Mouse (Mus musculus): ENCODE results near the gene Fbln2.

Fbln2 gene

DNA sequence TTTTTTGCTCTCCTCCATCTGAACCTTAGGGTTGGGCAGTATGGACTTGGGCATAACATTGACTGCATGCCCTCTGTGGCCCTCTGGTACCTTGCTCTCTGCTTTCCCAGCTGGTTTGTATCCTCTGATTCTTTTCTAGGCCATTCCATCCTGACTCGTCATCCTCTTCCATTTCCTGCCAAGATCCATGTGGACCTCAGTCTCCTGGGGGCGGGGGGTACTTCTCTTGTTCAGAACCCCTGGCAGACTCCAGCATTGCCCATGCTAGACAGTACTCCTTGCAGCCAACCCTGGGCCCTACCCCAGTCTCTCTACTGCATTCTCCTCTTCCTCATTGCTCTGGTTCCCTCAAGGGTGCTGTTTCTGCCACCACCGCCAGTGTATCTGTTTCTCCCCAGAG lies 19.8 kb upstream of the Fbln2 start:
- DNase-seq (ENCODE audit: low read depth in 1 of 2, low spot score in 2 of 2): no peak

DNA sequence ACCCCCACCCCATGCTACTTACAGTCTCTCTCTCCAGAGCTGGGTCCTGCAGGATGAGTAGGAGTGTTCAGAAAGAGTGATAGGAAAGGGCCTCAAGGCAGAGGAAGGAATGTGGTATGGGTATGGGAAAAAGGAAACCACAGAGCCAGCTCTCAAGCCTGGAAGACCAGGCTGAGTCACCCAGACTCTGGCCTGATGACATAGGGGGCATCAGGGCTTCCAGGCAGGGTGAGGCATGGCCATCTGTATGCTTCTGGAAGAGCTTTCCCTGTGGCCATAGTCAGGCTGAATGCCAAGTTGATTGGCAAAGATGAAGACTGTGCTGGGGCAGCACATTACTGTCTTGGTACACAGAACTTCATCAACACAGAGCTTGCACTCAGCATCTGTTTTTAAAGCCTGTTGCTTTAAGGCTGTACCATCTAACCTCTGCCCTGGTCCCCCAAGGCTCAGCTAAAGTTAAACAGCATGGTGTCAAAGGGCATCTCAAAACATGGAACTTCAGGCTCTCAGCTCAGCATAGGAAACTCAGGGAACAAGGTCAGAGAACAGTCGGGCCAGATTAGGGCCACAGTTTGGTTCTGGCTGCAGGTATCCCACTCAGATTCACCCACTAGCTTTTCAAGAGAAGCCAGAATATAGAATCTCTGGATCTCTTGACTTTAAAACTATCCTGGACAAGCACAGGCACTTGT lies 19.3 kb upstream of the Fbln2 start:
- no peak for DNase-seq (ENCODE audit: low read depth in 1 of 2, low spot score in 2 of 2)

DNA sequence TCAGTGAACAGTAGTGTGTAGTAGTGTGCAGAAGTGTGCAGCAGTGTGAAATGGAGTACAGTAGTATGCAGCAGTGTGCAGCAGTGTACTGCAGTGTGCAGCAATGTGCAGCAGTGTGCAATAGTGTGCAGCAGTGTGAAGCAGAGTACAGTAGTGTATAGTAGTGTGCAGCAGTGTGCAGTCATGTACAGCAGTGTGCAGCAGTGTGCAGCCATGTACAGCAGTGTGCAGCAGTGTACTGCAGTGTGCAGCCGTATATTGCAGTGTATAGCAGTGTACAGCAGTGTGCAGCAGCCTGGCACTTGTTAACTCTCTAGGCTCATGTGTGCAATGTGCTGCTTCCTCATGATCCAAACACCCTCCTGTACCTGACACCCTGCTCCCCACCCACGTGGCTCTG lies 13.8 kb upstream of the Fbln2 start:
- DNase-seq (ENCODE audit: low read depth in 1 of 2, low spot score in 2 of 2): no peak

DNA sequence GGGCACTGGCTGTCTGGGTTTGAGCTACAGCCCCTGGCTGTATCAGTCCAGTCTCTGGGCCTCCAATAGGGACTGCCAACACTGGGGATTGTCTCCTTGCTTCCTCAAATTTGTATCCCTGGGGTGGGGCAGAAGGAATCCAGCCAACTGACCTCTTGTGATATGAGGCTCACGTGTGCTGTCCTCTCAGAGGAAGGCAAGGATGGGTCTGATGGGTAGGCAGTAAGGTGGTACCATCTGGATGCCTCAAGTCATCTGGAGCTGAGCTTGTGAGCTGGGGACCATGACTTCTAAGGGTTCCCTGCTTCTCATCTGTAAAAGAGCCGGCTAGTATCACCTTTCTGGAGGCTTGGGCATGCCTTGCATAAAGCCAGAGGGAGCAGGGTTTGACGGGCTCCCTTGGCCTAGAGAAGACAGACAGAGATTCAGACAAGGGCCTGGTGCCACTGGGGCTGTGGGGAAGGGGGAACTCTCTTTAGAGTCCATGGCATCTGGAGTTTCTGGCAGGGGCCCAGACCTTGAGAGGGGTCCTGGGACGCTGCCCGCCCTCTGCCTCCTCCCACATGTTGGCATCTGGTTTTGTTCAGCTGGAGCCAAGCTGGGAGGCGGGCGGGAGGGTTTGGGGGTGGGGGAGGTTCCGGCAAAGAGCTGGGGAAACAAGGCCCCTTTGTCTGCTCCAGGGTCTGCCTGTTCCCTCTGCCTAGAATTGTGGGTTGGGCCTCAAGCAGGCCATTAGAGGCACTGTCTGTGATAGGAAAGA lies 11.6 kb upstream of the Fbln2 start:
- no peak for DNase-seq (ENCODE audit: low read depth in 1 of 2, low spot score in 2 of 2)

DNA sequence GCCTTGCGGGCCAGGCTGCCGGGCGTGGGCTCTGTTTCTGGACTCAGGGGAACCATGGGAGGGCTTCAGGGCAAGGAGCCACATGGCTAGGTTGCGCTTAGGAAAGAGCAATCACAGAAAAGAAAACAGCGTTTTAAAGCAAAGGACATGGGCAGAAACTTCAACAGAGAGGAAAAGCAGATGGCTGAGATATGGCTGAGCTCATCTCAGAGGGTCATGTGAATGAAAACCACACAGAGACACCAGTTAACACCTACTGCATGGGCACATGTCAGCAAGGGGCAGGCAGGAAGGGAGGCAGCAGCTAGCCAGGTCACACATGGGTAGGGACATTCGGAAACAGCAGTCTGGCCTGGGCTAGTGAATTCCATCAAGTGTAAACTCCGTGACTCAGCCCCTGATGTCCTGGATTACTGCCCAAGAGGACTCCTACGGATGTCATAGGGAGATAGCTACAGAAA lies 10.3 kb upstream of the Fbln2 start:
- DNase-seq (ENCODE audit: low read depth in 1 of 2, low spot score in 2 of 2): no peak

DNA sequence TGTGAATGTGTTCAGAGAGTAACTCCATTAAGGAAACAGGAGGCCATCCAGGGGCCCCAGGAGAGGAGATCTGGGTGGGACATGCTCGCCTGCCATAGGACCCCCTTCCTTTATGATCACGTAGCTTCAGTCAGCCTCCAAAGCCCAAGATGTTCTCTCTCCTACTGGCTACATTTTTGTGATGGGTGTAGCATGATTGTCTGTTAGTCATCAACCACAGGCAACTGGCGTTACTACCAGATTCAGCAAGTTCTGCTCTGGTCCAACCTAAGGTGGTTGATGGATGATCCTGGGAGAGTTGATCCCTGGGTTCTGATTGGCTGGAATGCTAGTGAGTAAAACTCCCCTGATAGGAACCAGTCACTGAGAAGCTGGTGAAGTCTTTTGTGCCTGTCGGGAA lies 9.7 kb upstream of the Fbln2 start:
- no peak for DNase-seq (ENCODE audit: low read depth in 1 of 2, low spot score in 2 of 2)

DNA sequence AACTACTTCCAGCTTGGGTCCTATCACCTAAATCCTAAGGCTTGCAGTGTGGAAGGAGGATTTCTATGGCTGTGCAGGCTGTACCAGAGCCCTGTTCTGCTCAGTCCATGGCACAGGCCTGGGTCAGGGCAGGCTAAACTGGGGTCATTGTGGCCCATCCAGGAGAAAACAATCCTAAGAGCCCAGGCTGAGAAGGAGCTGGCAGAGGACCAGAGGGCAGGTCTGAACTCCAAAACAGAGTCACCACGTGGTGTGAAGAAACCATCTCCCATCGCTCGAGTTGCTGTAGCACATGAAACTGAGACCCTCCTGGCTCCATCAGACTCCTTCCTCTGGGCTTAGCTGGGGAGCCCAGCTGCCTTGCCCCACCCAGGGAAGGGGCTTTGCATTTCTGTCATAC lies 6.9 kb upstream of the Fbln2 start:
- no peak for DNase-seq (ENCODE audit: low read depth in 1 of 2, low spot score in 2 of 2)

DNA sequence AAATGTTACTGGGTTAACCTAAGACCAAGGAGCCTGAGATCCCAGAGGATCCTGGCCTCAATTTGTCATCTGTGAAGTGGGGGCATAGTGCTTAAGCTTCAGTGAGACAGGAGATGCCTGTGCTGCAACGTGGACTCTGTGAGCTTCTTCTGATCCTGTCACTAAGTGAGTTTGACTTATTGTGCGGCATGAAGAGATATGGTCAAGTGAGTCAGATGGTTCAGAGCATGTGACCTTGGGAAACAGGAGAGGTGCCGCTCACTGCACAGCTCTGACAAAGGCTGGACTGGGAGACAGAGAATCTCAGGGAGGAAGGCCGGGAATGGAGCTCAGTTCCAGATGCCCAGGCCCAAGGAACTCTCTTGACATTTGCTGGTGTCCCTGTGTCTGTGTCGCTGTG lies 6.5 kb upstream of the Fbln2 start:
- DNase-seq (ENCODE audit: low read depth in 1 of 2, low spot score in 2 of 2): no peak

DNA sequence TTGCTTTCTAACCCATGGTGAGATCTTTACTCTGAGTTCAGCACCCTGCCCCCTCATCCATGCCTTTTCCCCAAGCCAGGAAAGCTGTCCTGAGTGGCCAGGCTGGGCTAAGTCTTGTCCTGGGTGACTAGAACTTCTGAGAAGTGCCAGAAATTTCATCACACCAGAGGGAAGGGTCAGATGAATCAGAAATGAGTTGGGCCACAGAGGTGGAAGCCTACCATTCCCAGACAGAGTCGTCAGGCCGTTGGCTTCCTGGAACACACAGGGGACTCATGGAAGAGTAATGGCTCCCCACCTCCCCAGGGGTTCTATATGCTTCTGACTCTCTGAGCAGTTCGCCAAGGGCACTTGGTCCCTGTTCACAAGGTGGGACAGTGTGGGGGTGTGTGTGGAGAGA lies 4.8 kb upstream of the Fbln2 start:
- no peak for DNase-seq (ENCODE audit: low read depth in 1 of 2, low spot score in 2 of 2)

DNA sequence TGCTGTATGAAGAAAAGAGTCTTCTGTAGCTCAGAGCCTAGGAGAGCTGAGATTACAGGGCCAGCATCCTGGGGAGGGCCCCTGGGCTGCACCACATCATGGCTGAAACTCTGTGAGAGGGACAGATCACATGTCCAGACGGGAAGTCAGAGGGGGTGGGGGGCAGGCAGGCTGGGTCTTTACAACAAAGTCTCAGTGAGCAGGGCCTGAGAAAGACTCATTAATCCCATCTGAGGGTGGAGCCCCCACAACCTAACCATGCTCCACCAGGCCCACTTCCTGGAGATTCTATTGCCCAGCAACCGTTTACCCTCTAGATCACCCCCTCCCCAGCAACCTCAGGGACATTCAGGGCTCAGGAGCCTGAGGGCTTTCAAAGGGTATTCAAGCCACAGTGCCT lies 2.5 kb upstream of the Fbln2 start:
- no peak for DNase-seq (ENCODE audit: low read depth in 1 of 2, low spot score in 2 of 2)

DNA sequence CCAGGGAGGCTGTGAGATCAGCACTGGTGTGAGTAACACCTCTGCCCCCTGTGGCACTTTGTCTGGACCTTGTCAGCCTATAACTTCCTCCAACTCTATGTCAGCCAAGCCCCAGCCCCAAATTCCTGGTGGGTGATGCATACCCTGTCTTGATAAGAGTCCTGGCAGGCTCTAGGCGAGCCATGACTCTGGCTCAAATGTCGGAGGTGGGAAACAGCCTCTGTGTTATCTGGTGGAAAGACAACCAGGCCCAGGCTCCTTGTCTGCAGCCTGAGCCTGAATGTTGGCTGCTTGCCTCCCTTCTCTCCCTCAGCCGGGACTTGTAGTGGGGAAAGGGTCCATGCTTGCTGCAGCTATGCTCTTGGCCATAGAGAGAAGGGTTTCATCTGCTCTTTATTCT lies 1.4 kb upstream of the Fbln2 start:
- DNase-seq (ENCODE audit: low read depth in 1 of 2, low spot score in 2 of 2): no peak

DNA sequence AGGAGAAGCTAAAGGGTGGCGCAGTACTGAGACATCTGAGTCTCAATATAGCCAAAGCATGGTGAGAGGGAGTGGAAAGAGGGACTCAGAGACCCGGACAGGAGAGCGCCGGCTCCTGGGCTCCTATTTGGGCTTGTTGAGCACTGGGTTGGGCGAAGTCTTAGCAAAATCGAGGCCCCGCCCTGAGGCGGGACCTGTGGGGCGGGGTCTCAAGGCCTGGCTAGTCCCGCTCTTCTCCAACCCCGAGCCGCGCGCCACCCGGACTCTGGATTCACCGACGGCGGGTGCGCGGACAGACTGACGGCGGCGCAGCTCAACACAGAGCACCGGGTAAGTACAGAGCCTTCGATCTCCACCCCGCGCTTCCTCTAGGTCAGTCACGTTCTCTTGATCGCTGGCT lies 316 bp downstream of the Fbln2 start:
- no peak for DNase-seq (ENCODE audit: low read depth in 1 of 2, low spot score in 2 of 2)

DNA sequence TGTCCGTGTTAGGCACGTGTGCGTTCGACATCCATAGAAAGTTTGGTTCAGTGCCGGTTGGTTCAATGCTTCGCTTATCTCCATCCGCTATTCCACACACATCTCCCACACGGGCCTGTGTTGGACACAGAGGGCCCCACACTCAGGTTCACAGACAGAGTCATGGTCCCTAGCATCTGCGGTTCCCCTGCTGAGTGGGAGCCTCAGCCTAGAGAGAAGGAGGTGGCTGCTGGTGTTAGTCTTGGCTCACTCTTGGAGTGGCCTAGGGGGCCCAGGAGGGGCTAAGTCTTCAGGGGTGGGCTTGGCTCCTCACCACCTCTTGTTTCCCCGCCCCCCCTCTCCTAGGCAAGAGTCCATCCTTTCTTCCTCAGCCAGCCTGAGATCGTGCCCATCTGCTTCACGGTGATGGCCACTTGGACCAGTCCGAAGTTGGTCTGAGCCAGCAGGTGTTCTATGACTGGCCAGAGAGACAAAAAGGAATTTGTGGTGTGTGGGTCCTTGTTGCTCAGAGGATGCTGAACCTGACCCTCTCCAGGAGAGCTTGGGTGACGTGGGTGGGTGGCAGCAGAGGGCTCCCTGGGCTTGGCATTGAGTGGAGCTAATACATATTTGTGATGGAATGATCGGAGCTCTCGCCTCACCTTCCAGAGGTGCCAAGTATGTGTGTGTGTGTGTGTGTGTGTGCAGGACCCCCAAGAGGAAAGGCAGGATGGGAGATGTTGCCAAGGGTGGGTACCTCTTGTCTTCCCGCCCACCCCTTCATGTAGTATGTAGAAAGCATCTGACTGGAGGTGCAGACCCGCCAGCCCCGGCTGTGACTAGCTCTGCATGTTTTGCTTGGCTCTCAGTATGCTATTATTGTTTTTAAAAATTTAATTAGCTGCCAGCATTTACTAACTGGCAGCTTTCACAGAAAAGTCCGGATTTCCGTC lies 1.3 kb downstream of the Fbln2 start:
- DNase-seq (ENCODE audit: low read depth in 1 of 2, low spot score in 2 of 2): no peak

DNA sequence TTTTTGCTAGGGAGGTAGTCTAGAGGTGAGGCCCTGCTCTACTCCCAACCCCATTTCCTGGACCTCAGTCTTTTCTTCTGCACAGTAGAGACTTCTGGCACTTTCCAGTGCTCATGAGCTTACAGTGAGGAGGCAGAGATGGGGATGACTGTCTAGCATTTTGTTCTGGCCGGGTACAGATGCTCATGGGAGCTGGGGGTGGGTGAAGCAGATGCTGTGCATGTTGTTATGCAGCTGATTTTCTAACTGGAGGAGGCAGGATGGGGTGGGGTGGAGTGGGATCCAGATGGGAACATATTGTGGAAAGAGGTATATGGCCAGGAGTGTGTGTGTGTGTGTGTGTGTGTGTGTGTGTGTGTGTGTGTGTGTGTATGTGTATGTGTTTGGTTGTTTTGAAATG lies 3.2 kb downstream of the Fbln2 start:
- no peak for DNase-seq (ENCODE audit: low read depth in 1 of 2, low spot score in 2 of 2)

DNA sequence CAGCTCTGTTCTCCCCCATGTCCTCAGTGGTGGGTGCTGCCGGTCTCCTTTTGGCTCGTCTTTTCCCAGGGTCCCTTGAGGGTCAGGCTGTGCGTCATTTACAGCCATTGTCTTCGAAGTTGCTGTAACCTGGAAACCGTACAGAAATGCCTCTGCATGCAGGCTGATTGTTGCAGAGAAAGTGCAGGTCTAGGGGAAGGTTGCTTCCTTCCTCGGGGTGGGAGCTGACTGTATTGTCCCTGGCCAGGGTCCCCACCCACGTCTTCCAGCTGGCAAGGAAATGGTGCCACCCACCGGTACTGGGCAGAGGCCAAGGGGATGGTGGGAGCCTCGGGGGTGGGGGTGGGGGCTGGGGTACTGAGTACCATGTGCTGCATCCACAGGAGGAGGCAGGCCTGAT lies 6.2 kb downstream of the Fbln2 start:
- DNase-seq (ENCODE audit: low read depth in 1 of 2, low spot score in 2 of 2): no peak

DNA sequence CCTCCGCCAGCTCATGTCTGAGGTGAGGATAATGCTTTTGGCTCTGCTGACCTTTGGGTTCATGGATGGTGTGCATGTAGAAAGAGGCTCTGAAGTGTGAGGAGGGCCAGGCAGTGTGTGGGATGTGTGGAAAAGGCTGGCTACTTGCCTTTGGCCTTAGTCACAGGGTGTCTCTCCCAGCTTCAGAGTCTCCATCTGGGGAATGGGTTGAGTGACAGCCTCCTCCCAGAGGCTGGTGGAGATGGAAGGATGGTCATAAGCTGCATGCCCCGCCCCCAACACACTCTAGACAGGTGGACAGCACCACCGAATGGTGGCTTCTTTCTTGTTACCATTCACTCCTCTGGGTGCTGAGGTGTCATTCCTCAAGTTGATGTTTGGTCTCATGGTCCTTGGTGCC lies 6.6 kb downstream of the Fbln2 start:
- no peak for DNase-seq (ENCODE audit: low read depth in 1 of 2, low spot score in 2 of 2)

DNA sequence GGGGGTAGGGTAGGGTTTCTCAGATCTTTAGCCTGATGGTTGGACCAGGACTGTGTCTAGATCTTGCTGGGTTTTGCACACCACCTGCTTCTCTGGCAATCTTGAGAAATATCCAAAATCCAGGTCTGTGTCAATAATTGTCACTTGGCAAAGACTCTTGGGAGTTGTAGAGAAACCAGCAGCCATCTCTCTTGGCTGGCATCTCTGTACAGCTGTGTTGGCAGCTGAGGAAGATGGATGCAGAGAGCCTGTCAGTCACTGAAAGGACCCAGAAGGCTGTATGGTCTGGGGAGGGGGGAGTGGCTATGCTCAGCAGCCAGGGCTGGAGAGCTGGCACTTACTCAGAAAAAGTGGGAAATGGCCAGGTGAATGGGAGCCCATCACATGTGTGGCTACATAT lies 7.8 kb downstream of the Fbln2 start:
- DNase-seq (ENCODE audit: low read depth in 1 of 2, low spot score in 2 of 2): no peak

DNA sequence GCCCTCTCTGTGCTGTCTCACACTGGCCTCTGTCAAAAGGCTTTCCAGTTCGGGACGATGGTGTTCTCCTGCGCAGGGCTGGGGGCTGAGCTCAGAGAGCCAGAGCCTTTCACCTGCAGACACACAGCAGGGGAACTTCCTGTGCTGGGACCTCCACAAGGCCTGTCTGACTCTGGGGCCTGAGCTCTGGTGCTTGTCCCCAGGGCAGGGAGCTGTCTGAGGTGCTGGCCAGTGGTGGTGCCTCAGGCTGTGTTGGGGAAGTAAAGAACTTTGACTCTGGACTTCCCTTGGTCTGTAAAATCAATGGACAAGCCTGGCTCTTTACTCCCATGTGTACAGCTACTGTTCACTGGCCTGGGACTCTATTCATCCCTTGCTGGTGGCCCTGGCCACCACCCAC lies 8.8 kb downstream of the Fbln2 start:
- DNase-seq (ENCODE audit: low read depth in 1 of 2, low spot score in 2 of 2): no peak

DNA sequence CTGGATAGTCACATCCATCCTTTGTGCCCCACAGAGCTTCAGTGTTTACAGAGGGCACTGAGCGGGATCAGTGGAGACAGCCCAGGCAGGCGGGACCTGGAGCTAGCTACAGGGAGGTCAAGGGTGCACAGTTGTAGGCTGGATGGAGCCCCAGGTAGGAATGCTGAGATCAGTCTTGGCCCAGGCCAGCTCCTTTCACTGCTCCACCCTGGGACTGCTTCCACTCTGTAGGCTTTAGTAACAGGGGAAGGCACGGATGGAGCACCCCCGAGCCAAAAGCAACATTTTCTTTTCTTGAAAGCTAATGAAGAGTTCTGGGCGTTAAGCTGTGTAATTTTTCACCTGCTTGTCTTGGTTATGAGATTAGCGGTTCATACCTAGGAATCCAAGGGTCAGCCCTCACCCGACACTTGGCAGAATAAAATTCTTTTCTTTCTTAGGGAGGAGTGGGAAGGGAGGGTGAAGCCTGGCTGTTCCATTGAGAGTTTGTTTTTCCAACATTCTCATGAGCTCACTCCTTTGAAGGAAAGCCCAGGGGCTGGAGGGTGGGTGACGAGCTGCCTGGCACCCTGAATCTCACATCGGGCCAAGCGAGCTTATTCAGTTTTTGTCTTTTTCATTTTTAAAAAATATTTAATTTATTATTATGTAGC lies 10.6 kb downstream of the Fbln2 start:
- DNase-seq (ENCODE audit: low read depth in 1 of 2, low spot score in 2 of 2): no peak

DNA sequence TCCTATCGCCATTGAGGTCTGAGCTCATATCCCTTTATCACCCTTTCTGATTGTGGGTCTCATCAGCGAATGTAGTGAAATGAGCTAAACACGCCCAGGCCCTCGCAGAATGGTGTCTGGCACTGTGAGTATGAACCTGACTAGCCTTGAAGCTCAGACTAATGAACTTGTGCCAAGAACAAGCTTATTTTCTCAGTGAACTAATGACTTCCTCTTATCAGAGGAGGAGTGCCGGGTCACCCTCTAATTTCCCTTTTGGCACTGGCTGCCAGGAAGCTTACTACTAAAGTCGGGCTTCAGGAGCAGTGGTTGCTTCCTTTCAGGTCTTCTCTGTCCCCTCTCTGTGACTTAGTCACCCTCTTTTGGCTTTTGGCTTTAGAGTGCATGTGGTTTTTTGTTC lies 12.7 kb downstream of the Fbln2 start:
- no peak for DNase-seq (ENCODE audit: low read depth in 1 of 2, low spot score in 2 of 2)

DNA sequence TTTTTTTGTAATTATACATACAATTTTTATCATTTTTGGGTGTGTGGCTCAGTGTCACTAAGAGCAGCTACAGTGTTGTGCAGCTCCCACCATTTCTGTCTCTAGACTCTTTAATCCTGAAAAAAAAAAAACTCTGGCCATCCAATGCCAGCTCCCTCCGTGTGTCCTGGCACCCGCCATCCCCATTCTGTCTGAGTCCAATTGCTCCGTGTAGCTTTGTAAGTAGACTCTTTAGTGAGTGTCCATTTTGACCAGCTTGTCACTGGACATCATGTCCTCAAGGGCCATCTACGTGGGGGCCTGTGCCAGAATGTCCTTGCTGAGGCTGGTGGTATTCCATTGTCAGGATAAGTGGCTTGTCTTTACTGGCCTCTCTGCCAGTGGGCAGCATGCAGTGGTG lies 13.1 kb downstream of the Fbln2 start:
- DNase-seq (ENCODE audit: low read depth in 1 of 2, low spot score in 2 of 2): no peak
